Mouse (Mus musculus) olfactory bulb, adult 2 months (tissue): ENCODE measurements around the gene Gtf2f1. TPM values are rescaled to one million over a fixed set of nuclear protein-coding genes. Genes with fewer than 3 reads are reported as not detected.

Experiments used
- H3K27ac ChIP-seq: fragments of 200-500 bp; 2 replicates; pipeline ENCODE4 v1.5.1; 2012; ENCODE audit warnings: low read depth, low read length; ENCODE audit not compliant: insufficient read depth
- H3K4me1 ChIP-seq: fragments of 200-500 bp; 2 replicates; pipeline ENCODE4 v1.6.1; 2012; ENCODE audit warnings: low read length; ENCODE audit not compliant: control insufficient read depth, insufficient read depth
- H3K4me3 ChIP-seq: fragments of 200-500 bp; 2 replicates; pipeline ENCODE4 v1.5.1; 2012; ENCODE audit warnings: mild to moderate bottlenecking, low read depth, low read length, moderate library complexity; ENCODE audit not compliant: insufficient read depth
- CTCF ChIP-seq: fragments of 200-500 bp; IDR thresholded peaks from 2 replicates; pipeline ENCODE4 v1.5.1; 2012; ENCODE audit warnings: low read depth, mild to moderate bottlenecking, low read length, moderate library complexity; ENCODE audit not compliant: insufficient read depth
- POLR2A ChIP-seq: fragments of 200-500 bp; IDR thresholded peaks from 2 replicates; pipeline ENCODE4 v1.6.1; 2012; ENCODE audit warnings: mild to moderate bottlenecking, low read depth, low read length, moderate library complexity; ENCODE audit not compliant: insufficient read depth
- WGBS: fragments of 180-500 bp; shearing (Covaris S2); methylation state at CpG from one replicate; pipeline ENCODE4 v1.1.7; 2018; 5-methylcytosine and 5-hydroxymethylcytosine counted together
- polyA plus RNA-seq: library from polyadenylated mRNA; stranded (reverse); fragments of >200 nt; gene quantifications from 2 replicates; pipeline ENCODE4 v1.2.4, GENCODE M21; 2012; ENCODE audit warnings: low replicate concordance; ENCODE audit not compliant: missing spikeins, insufficient read depth, insufficient read length

Gene Gtf2f1
- polyA plus RNA-seq, 1 experiment = not detected

- H3K4me3 ChIP-seq = no peak overlapping the region
- H3K27ac ChIP-seq = no peak overlapping the region
- H3K4me1 ChIP-seq = no peaks in the 10 kb centered on the region
- WGBS = 83% methylated on average over 7 of the region's 7 CpGs
- TF ChIP-seq CTCF = no peak
- no peak for TF ChIP-seq POLR2A
These were observed 30.0 kb downstream of the Gtf2f1 start for GRCm38 (mm10) chr17:56981049-56981448.

- H3K27ac ChIP-seq = no peak overlapping the region
- 39% methylated on average over 7 of the region's 8 CpGs for WGBS
- H3K4me1 ChIP-seq = no peaks in the 10 kb centered on the region
- H3K4me3 ChIP-seq = no peak overlapping the region
- TF ChIP-seq POLR2A (no peak), CTCF (no peak)
These were observed 31.6 kb downstream of the Gtf2f1 start for GRCm38 (mm10) chr17:56979524-56979923.

DNA sequence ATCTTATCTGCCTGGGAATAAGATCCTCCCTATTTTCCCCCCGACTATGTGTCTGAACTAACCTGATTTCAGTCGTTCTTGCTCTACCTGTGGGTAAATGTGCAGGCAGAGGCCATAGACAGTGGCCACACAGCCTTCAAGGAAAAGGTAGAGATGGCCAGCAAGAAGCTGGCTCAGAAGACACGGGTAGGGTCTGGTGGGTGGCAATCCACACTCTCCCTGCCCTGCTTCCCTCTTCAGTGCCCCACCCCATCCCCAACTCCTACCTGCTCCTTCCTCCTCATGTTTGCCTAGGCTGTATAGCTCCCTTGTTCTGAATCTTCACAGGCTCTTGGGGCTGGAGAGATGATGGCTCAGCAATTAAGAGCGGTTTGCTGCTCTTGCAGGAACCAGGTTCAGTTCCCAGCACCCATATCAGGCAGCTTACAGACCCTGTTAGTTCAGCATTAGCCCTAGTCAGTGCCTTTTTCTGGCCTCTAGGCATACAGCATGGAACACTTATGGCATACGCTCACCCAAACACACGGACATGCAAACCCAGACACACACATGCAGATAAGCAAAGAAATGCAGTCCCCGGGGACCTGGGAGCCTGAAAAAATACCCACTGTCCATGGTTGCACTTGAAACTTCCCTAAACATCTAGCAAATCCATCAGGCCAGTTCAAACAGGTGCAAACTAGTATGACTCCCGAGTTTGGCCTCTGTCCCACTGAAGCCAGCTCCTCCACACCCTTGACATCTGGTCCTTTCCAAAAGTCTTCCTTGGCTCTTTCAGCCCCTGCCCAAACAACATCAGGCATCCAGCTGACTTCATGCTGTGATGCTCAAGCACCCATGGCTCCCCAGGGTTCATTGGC is 34.3 kb downstream of the Gtf2f1 start:
- H3K4me1 ChIP-seq = no peaks in the 10 kb centered on the region

DNA sequence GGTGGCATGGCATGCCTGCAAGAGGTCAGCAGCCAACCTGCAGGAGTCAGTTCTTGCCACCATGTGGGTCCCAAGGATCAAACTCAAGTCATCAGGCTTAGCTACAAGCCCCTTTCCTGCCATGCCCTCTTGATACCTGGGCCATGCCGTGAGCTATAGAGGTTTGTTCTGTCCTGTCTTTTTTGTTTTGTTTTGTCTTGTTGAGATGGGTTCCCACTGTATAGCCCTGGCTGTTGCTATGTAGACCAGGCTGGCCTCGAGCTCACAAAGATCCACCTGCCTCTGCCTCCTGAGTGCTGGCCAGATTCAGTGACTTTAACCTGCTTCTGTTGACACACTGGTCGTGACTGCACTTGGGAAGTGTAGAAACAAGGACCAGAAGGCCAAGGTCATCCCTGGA is 35.7 kb downstream of the Gtf2f1 start:
- WGBS = 80% methylated on average over 3 of the region's 3 CpGs
- Histone ChIP-seq H3K27ac (no peak overlapping the region), H3K4me3 (no peak overlapping the region), H3K4me1 (no peaks in the 10 kb centered on the region)
- TF ChIP-seq CTCF (no peak), POLR2A (no peak)

More for the DNA sequence above, 34.3 kb downstream of the Gtf2f1 start:
- Histone ChIP-seq H3K27ac (no peak overlapping the region), H3K4me3 (no peak overlapping the region)
- TF ChIP-seq POLR2A (no peak), CTCF (no peak)
- WGBS = 83% methylated on average over 8 of the region's 8 CpGs

GRCm38 (mm10) chr17:56974708-56975240 is 36.3 kb downstream of the Gtf2f1 start:
- H3K27ac ChIP-seq = no peak overlapping the region
- 81% methylated on average over 5 of the region's 5 CpGs for WGBS
- no peaks in the 10 kb centered on the region for H3K4me1 ChIP-seq
- TF ChIP-seq POLR2A (no peak), CTCF (no peak)
- H3K4me3 ChIP-seq = no peak overlapping the region

DNA sequence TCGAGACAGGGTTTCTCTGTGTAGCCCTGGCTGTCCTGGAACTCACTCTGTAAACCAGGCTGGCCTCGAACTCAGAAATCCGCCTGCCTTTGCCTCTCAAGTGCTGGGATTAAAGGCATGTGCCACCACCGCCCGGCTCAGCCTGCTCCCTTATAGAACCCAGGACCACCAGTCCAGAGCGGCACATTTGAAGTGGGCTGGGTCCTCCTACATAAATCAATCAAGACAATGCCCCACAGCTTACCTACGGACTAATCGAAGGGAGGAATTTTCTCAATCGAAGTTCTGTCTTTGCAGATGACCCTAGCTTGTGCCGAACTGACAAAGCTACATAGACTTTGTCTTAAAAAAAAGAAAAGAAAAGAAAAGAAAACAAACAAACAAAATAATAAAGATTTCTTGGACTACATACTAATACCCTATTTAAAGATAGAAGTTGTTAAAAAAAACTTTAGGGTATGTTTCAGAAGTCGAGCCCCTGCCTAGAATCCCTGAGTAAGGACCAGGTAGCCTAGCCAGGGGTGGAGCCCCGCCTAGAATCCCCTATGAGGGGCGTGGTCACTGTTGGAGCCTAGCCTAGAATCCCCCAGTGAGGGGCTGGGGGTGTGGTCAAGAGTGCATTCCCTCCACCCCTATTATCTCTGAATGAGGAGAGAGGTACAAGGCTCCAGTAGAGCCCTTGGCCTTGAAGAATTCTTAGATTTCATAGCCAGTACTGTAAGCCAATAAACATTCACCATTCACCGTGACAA is 37.0 kb downstream of the Gtf2f1 start:
- Histone ChIP-seq H3K27ac (no peak overlapping the region), H3K4me3 (no peak overlapping the region), H3K4me1 (no peaks in the 10 kb centered on the region)
- TF ChIP-seq POLR2A = no peak
- TF ChIP-seq CTCF = no peak
- WGBS = 72% methylated on average over 14 of the region's 14 CpGs

GRCm38 (mm10) chr17:56970081-56970480 is 41.0 kb downstream of the Gtf2f1 start:
- WGBS = 67% methylated on average over 5 of the region's 5 CpGs
- no peak for TF ChIP-seq POLR2A

GRCm38 (mm10) chr17:56969321-56969720 is 41.8 kb downstream of the Gtf2f1 start:
- 76% methylated on average over 3 of the region's 3 CpGs for WGBS
- no peak for TF ChIP-seq CTCF
- TF ChIP-seq POLR2A = no peak
- Histone ChIP-seq H3K4me1 (no peaks in the 10 kb centered on the region), H3K4me3 (no peak overlapping the region), H3K27ac (no peak overlapping the region)

More at GRCm38 (mm10) chr17:56970081-56970480, 41.0 kb downstream of the Gtf2f1 start:
- Histone ChIP-seq H3K27ac (no peak overlapping the region), H3K4me3 (no peak overlapping the region), H3K4me1 (no peaks in the 10 kb centered on the region)

DNA sequence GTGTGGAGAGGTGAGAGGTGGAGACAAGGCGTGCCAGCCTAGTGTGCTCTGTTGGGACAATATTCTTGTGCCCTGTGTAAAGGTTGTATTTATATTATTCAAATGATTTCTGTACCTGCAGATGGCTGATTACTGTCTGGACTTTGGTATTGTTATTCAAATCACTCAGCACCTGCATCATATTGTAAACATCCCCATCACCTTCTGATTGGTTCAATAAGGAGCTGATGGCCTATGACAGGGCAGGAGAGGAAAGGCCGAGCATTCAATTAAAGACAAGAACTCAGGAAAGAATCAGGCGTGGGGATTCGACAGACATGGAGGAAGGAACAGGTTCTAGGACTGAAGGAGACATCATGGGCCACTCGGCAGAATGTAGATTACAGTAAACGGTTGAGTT is 47.4 kb downstream of the Gtf2f1 start:
- 90% methylated on average over 6 of the region's 6 CpGs for WGBS
- no peak for TF ChIP-seq POLR2A
- no peak for TF ChIP-seq CTCF
- Histone ChIP-seq H3K4me3 (no peak overlapping the region), H3K27ac (no peak overlapping the region), H3K4me1 (no peaks in the 10 kb centered on the region)
